Mouse (Mus musculus) E14TG2a.4 (cell line): ENCODE measurements around the gene Eef1a1.

ENCODE experiments used
- CTCF ChIP-seq: conservative IDR thresholded peaks from 2 replicates; pipeline ENCODE4 v1.5.1; 2014; ENCODE audit warnings: low read length
- NANOG ChIP-seq: IDR thresholded peaks from 2 replicates; pipeline ENCODE4 v1.6.1; 2014; ENCODE audit warnings: borderline replicate concordance, low read length, mixed read lengths

- TF ChIP-seq CTCF (no peak), NANOG (no peak)
Observed at GRCm38 (mm10) chr9:78475383-78475780, 13.6 kb downstream of the Eef1a1 start.
